8 mouse cellular contexts compared by ENCODE assay signal in genomic region chr11:121237345-121238128, GRCm38 (mm10). TPM values are rescaled to one million over a fixed set of nuclear protein-coding genes. Genes with fewer than 3 reads are reported as not detected.
DNase-seq lines count a peak whose midpoint lies in the region; ATAC-seq and TF ChIP-seq lines count a peak whose summit lies in the region.

No protein-coding gene starts in this region.

- peak overlapping the region; percentile 92 for H3K4me3 ChIP-seq in bone marrow, adult 2 months (replicated peaks; ENCODE audit: control insufficient read depth, low read depth, low read length)
- H3K4me3 ChIP-seq in forebrain, embryonic 16.5 days (replicated peaks; ENCODE audit: low read length): peak overlapping the region; percentile 94
- peak overlapping the region; percentile 84 for H3K4me3 ChIP-seq in midbrain, embryonic 16.5 days (ENCODE audit: low read depth, low read length)

- peak overlapping the region; percentile 93 for H3K9ac ChIP-seq in forebrain, embryonic 16.5 days (replicated peaks; ENCODE audit: low read depth, low read length)
- H3K9ac ChIP-seq in midbrain, embryonic 16.5 days (ENCODE audit: low read depth, low read length): peak overlapping the region; percentile 91

- TF ChIP-seq CTCF in bone marrow, adult 2 months (IDR thresholded peaks at IDR 0.05; ENCODE audit: control insufficient read depth, insufficient read depth, low read length): peak; percentile 63

- no peaks in the 10 kb centered on the region for H3K9me3 ChIP-seq in forebrain, embryonic 16.5 days (ENCODE audit: control insufficient read depth, low read length)
- H3K9me3 ChIP-seq in midbrain, embryonic 16.5 days (replicated peaks; ENCODE audit: control insufficient read depth, low read length, poor library complexity, severe bottlenecking): no peaks in the 10 kb centered on the region

- TF ChIP-seq POLR2A in bone marrow, adult 2 months (IDR thresholded peaks at IDR 0.05; ENCODE audit: borderline replicate concordance, control insufficient read depth, low read depth, low read length): no peak

- H3K27ac ChIP-seq in bone marrow, adult 2 months (ENCODE audit: control insufficient read depth, insufficient read depth, low read depth, low read length, poor library complexity): peak overlapping the region; percentile 94
- H3K27ac ChIP-seq in forebrain, embryonic 16.5 days (ENCODE audit: low read length): peak overlapping the region; percentile 100
- peak overlapping the region; percentile 100 for H3K27ac ChIP-seq in midbrain, embryonic 16.5 days (ENCODE audit: low read length)

- H3K4me2 ChIP-seq in forebrain, embryonic 16.5 days (ENCODE audit: low read length): peak overlapping the region; percentile 78
- peak overlapping the region; percentile 76 for H3K4me2 ChIP-seq in midbrain, embryonic 16.5 days (ENCODE audit: low read length)

- H3K27me3 ChIP-seq in forebrain, embryonic 16.5 days (replicated peaks; ENCODE audit: control insufficient read depth, insufficient read depth, low read length): no peaks in the 10 kb centered on the region
- H3K27me3 ChIP-seq in midbrain, embryonic 16.5 days (ENCODE audit: control insufficient read depth, insufficient read depth, low read depth, low read length): no peaks in the 10 kb centered on the region

- peaks cover 1% of the 10 kb centered on the region; the same call in 1 of the 2 replicates for H3K4me1 ChIP-seq in bone marrow, adult 2 months (ENCODE audit: control insufficient read depth, insufficient read depth, low read length)
- H3K4me1 ChIP-seq in forebrain, embryonic 16.5 days (replicated peaks; ENCODE audit: control insufficient read depth, insufficient read depth, low read length): peaks cover 25% of the 10 kb centered on the region
- peaks cover 29% of the 10 kb centered on the region for H3K4me1 ChIP-seq in midbrain, embryonic 16.5 days (ENCODE audit: control insufficient read depth, insufficient read depth, low read length)

- H3K36me3 ChIP-seq in forebrain, embryonic 16.5 days (ENCODE audit: control insufficient read depth, insufficient read depth): peaks cover 8% of the 10 kb centered on the region; the same call in 1 of the 2 replicates
- no peaks in the 10 kb centered on the region; the same call in 1 of the 2 replicates for H3K36me3 ChIP-seq in midbrain, embryonic 16.5 days (ENCODE audit: control insufficient read depth, insufficient read depth, low read length)

- DNase-seq in right cerebral cortex, postnatal 4 days: peak; percentile 32
- DNase-seq in right cerebral cortex, postnatal 25 days: no peak
- DNase-seq in liver: peak; percentile 69
- DNase-seq in frontal cortex, postnatal 10 days (ENCODE audit: low spot score in 2 of 2): no peak
- DNase-seq in adrenal gland, postnatal 25 days: no peak

- 1% methylated on average over 28 of the region's 28 CpGs for WGBS in bone marrow, adult 2 months
- 3% methylated on average over 28 of the region's 28 CpGs for whole genome bisulfite sequencing in forebrain, embryonic 16.5 days
- 4% methylated on average over 28 of the region's 28 CpGs for WGBS in midbrain, embryonic 16.5 days

- ATAC-seq in forebrain, embryonic 16.5 days: no peak; the same call in 1 of the 2 replicates
- ATAC-seq in midbrain, embryonic 16.5 days: peak; percentile 12; the same call in 1 of the 2 replicates

RNA-seq across cellular contexts. Expression of gene Narf, which starts 0.5 kb away (rescaled TPM):
- 30.0 and 41.2 TPM in 2 replicates for polyA plus RNA-seq in bone marrow, adult 2 months (2011; ENCODE audit: insufficient read depth, insufficient read length, low replicate concordance, missing spikeins)
- 108 and 114 TPM in 2 replicates for polyA plus RNA-seq in forebrain, embryonic 16.5 days (2015; fragmentation: Nextera tagmentation; extraction: Ambion mirVana)
- polyA plus RNA-seq in midbrain, embryonic 16.5 days (2015; fragmentation: Nextera tagmentation; extraction: Ambion mirVana): 93.1 and 104 TPM in 2 replicates
- 23.4 and 33.1 TPM in 2 replicates for total RNA-seq in adrenal gland, postnatal 25 days (2021)

RNA-seq across cellular contexts. Expression of gene Cybc1, which starts 8.4 kb away (rescaled TPM):
- 27.8 and 54.0 TPM in 2 replicates for polyA plus RNA-seq in bone marrow, adult 2 months (2011; ENCODE audit: insufficient read depth, insufficient read length, low replicate concordance, missing spikeins)
- polyA plus RNA-seq in forebrain, embryonic 16.5 days (2015; fragmentation: Nextera tagmentation; extraction: Ambion mirVana): 44.2 and 47.4 TPM in 2 replicates
- polyA plus RNA-seq in midbrain, embryonic 16.5 days (2015; fragmentation: Nextera tagmentation; extraction: Ambion mirVana): 39.6 and 40.3 TPM in 2 replicates
- 21.1 and 24.8 TPM in 2 replicates for total RNA-seq in adrenal gland, postnatal 25 days (2021)

RNA-seq across cellular contexts. Expression of gene Foxk2, which starts 22.3 kb away (rescaled TPM):
- 11.7 and 24.6 TPM in 2 replicates for polyA plus RNA-seq in bone marrow, adult 2 months (2011; ENCODE audit: insufficient read depth, insufficient read length, low replicate concordance, missing spikeins)
- polyA plus RNA-seq in forebrain, embryonic 16.5 days (2015; fragmentation: Nextera tagmentation; extraction: Ambion mirVana): 14.2 and 14.3 TPM in 2 replicates
- 11.6 and 14.0 TPM in 2 replicates for polyA plus RNA-seq in midbrain, embryonic 16.5 days (2015; fragmentation: Nextera tagmentation; extraction: Ambion mirVana)
- total RNA-seq in adrenal gland, postnatal 25 days (2021): 38.7 and 51.6 TPM in 2 replicates

RNA-seq across cellular contexts. Expression of gene Ogfod3, which starts 33.0 kb away (rescaled TPM):
- 5.5 and 7.4 TPM in 2 replicates for polyA plus RNA-seq in bone marrow, adult 2 months (2011; ENCODE audit: insufficient read depth, insufficient read length, low replicate concordance, missing spikeins)
- polyA plus RNA-seq in forebrain, embryonic 16.5 days (2015; fragmentation: Nextera tagmentation; extraction: Ambion mirVana): 14.8 and 15.3 TPM in 2 replicates
- polyA plus RNA-seq in midbrain, embryonic 16.5 days (2015; fragmentation: Nextera tagmentation; extraction: Ambion mirVana): 24.0 and 27.6 TPM in 2 replicates
- total RNA-seq in adrenal gland, postnatal 25 days (2021): 25.0 and 26.2 TPM in 2 replicates

RNA-seq across cellular contexts. Expression of gene Hexdc, which starts 33.3 kb away (rescaled TPM):
- 5.0 and 11.8 TPM in 2 replicates for polyA plus RNA-seq in bone marrow, adult 2 months (2011; ENCODE audit: insufficient read depth, insufficient read length, low replicate concordance, missing spikeins)
- 14.8 and 22.9 TPM in 2 replicates for polyA plus RNA-seq in forebrain, embryonic 16.5 days (2015; fragmentation: Nextera tagmentation; extraction: Ambion mirVana)
- polyA plus RNA-seq in midbrain, embryonic 16.5 days (2015; fragmentation: Nextera tagmentation; extraction: Ambion mirVana): 34.5 and 40.9 TPM in 2 replicates
- 9.2 and 17.1 TPM in 2 replicates for total RNA-seq in adrenal gland, postnatal 25 days (2021)

Comparison
In these comparisons a context has a peak if more than half of its experiments do, and no peak if none do; other contexts are left out.
1. DNase-seq: peak in right cerebral cortex, postnatal 4 days (single experiment) and liver (single experiment); none in right cerebral cortex, postnatal 25 days (single experiment), frontal cortex, postnatal 10 days (0 of 2) and adrenal gland, postnatal 25 days (single experiment).
2. Peak in every context shown above with its lines, with median percentiles within 50 percentile points of each other: H3K27ac ChIP-seq and H3K4me3 ChIP-seq.